Mouse (Mus musculus) heart, adult 2 months (tissue): ENCODE measurements around the gene Izumo1r.

Experiments used
- CTCF ChIP-seq: fragments of 200-600 bp; IDR thresholded peaks from 2 replicates; pipeline ENCODE4 v1.8.1; 2022; ENCODE audit warnings: antibody characterized with exemption, mild to moderate bottlenecking, moderate library complexity
- EP300 ChIP-seq: fragments of 200-500 bp; IDR thresholded peaks from 2 replicates; pipeline ENCODE4 v1.6.1; 2011; ENCODE audit warnings: low read depth, low read length, control low read depth; ENCODE audit not compliant: insufficient read depth
- POLR2A ChIP-seq: fragments of 200-500 bp; IDR thresholded peaks from 2 replicates; pipeline ENCODE4 v1.6.1; 2011; ENCODE audit warnings: mild to moderate bottlenecking, low read depth, low read length, control low read depth; ENCODE audit not compliant: insufficient read depth

- no peak for TF ChIP-seq EP300
- no peak for TF ChIP-seq POLR2A
- TF ChIP-seq CTCF, result no peak
These were observed 61.6 kb downstream of the Izumo1r start for GRCm38 (mm10) chr9:14841878-14842761.
